Mouse (Mus musculus) MEL (cell line): ENCODE results near the gene Clic4. TPM values are rescaled to one million over a fixed set of nuclear protein-coding genes. Genes with fewer than 3 reads are reported as not detected.

Experiments
- DNase-seq: peaks from one replicate; pipeline ENCODE4 v3.0.0; 2011; ENCODE audit warnings: low read depth, low spot score
- H3K27ac ChIP-seq: 2 replicates; pipeline ENCODE4 v1.5.1; 2012; ENCODE audit warnings: low read depth, mild to moderate bottlenecking, control low read depth, low read length, moderate library complexity; ENCODE audit not compliant: control insufficient read depth
- H3K27me3 ChIP-seq, 2 experiments: fragments of 150-350 bp in 1 of 2; sonication (generic) in 1 of 2; 2 replicates each; pipeline ENCODE4 v1.6.1; 2012; ENCODE audit warnings: low read length in 2 of 2, mild to moderate bottlenecking in 2 of 2, improper control_type of control experiment in 1 of 2, moderate library complexity in 1 of 2; ENCODE audit not compliant: insufficient read depth in 2 of 2, control insufficient read depth in 1 of 2
- H3K36me3 ChIP-seq, 2 experiments: 2 replicates each; pipeline ENCODE4 v1.6.1; 2012 to 2014; ENCODE audit warnings: low read length in 2 of 2, improper control_type of control experiment in 1 of 2, inconsistent platforms in 1 of 2, mild to moderate bottlenecking in 1 of 2; ENCODE audit not compliant: insufficient read depth in 2 of 2, control insufficient read depth in 1 of 2
- H3K4me1 ChIP-seq, 2 experiments: fragments of 150-350 bp in 1 of 2; sonication (generic) in 1 of 2; 2 replicates each; pipeline ENCODE4 v1.6.1; 2012; ENCODE audit warnings: low read length in 2 of 2, improper control_type of control experiment in 1 of 2, mild to moderate bottlenecking in 1 of 2; ENCODE audit not compliant: insufficient read depth in 2 of 2, control insufficient read depth in 1 of 2
- H3K4me3 ChIP-seq, 2 experiments: fragments of 150-350 bp in 1 of 2; sonication (generic) in 1 of 2; 2 replicates each; pipeline ENCODE4 v1.5.1; 2012; ENCODE audit warnings: low read depth in 2 of 2, low read length in 2 of 2, mild to moderate bottlenecking in 2 of 2, moderate library complexity in 2 of 2, control low read depth in 1 of 2, improper control_type of control experiment in 1 of 2; ENCODE audit not compliant: control insufficient read depth in 1 of 2, insufficient read depth in 1 of 2
- H3K79me2 ChIP-seq: 2 replicates; pipeline ENCODE4 v1.6.1; 2012; ENCODE audit warnings: mild to moderate bottlenecking, low read length, moderate library complexity; ENCODE audit not compliant: control insufficient read depth, poor library complexity, insufficient read depth
- H3K9ac ChIP-seq: 2 replicates; pipeline ENCODE4 v1.6.1; 2012; ENCODE audit warnings: low read depth, mild to moderate bottlenecking, control low read depth, low read length, moderate library complexity; ENCODE audit not compliant: control insufficient read depth, poor library complexity, severe bottlenecking
- H3K9me3 ChIP-seq: fragments of 150-350 bp; sonication (generic); replicated peaks from 2 replicates; pipeline ENCODE4 v1.6.1; 2012; ENCODE audit warnings: mild to moderate bottlenecking, low read length, improper control_type of control experiment, moderate library complexity; ENCODE audit not compliant: insufficient read depth
- CHD1 ChIP-seq: IDR thresholded peaks from 2 replicates; pipeline ENCODE4 v1.6.1; 2012; ENCODE audit warnings: low read depth, mild to moderate bottlenecking, inconsistent platforms, low read length, improper control_type of control experiment
- CTCF ChIP-seq, 3 experiments: IDR thresholded peaks in 2 of 3; conservative IDR thresholded peaks in 1 of 3; 2 replicates each; pipeline ENCODE4 v1.5.1; 2011 to 2012; ENCODE audit warnings: low read length in 3 of 3, low read depth in 2 of 3, mild to moderate bottlenecking in 2 of 3, improper control_type of control experiment in 1 of 3, inconsistent platforms in 1 of 3, mixed read lengths in 1 of 3, moderate library complexity in 1 of 3; ENCODE audit not compliant: control insufficient read depth in 1 of 3, insufficient read depth in 1 of 3, poor library complexity in 1 of 3, severe bottlenecking in 1 of 3
- E2F4 ChIP-seq: IDR thresholded peaks from 2 replicates; pipeline ENCODE4 v1.6.1; 2011; ENCODE audit warnings: low read depth, low read length, improper control_type of control experiment, borderline replicate concordance
- ELF1 ChIP-seq: IDR thresholded peaks from 2 replicates; pipeline ENCODE4 v1.6.1; 2014; ENCODE audit warnings: low read depth, mild to moderate bottlenecking, inconsistent platforms, low read length, improper control_type of control experiment, moderate library complexity
- ETS1 ChIP-seq: IDR thresholded peaks from 2 replicates; pipeline ENCODE4 v1.6.1; 2012; ENCODE audit warnings: low read depth, mild to moderate bottlenecking, inconsistent platforms, low read length, improper control_type of control experiment, moderate library complexity
- GABPA ChIP-seq: IDR thresholded peaks from 2 replicates; pipeline ENCODE4 v1.6.1; 2012; ENCODE audit warnings: low read depth, mild to moderate bottlenecking, inconsistent platforms, low read length, improper control_type of control experiment, moderate library complexity
- HCFC1 ChIP-seq: IDR thresholded peaks from 2 replicates; pipeline ENCODE4 v1.6.1; 2012; ENCODE audit warnings: low read depth, mild to moderate bottlenecking, inconsistent platforms, low read length, improper control_type of control experiment, moderate library complexity
- JUND ChIP-seq: IDR thresholded peaks from 2 replicates; pipeline ENCODE4 v1.6.1; 2011; ENCODE audit warnings: low read depth, mild to moderate bottlenecking, improper control_type of control experiment, low read length
- KAT2A ChIP-seq: conservative IDR thresholded peaks from 2 replicates; pipeline ENCODE4 v1.6.1; 2012; ENCODE audit warnings: low read depth, low read length, improper control_type of control experiment, inconsistent platforms
- MAX ChIP-seq: IDR thresholded peaks from 2 replicates; pipeline ENCODE4 v1.6.1; 2011; ENCODE audit warnings: low read length, improper control_type of control experiment
- MEF2A ChIP-seq: IDR thresholded peaks from 2 replicates; pipeline ENCODE4 v1.6.1; 2014; ENCODE audit warnings: low read depth, mild to moderate bottlenecking, inconsistent platforms, low read length, improper control_type of control experiment; ENCODE audit not compliant: poor library complexity, insufficient replicate concordance, severe bottlenecking; ENCODE audit errors: extremely low read depth
- MXI1 ChIP-seq: IDR thresholded peaks from 2 replicates; pipeline ENCODE4 v1.6.1; 2011; ENCODE audit warnings: mild to moderate bottlenecking, low read depth, low read length, improper control_type of control experiment
- MYC ChIP-seq: IDR thresholded peaks from 2 replicates; pipeline ENCODE4 v1.6.1; 2011; ENCODE audit warnings: low read depth, mild to moderate bottlenecking, low read length, improper control_type of control experiment, moderate library complexity
- POLR2AphosphoS2 ChIP-seq: IDR thresholded peaks from 2 replicates; pipeline ENCODE4 v1.6.1; 2011; ENCODE audit warnings: low read length, improper control_type of control experiment
- POLR2AphosphoS5 ChIP-seq: IDR thresholded peaks from 2 replicates; pipeline ENCODE4 v1.6.1; 2012; ENCODE audit warnings: low read depth, borderline replicate concordance, mild to moderate bottlenecking, inconsistent platforms, low read length, moderate library complexity, mixed read lengths
- RCOR1 ChIP-seq: IDR thresholded peaks from 2 replicates; pipeline ENCODE4 v1.6.1; 2012; ENCODE audit warnings: low read depth, mild to moderate bottlenecking, inconsistent platforms, low read length, improper control_type of control experiment
- SIN3A ChIP-seq: IDR thresholded peaks from 2 replicates; pipeline ENCODE4 v1.6.1; 2012; ENCODE audit warnings: low read length, improper control_type of control experiment, inconsistent platforms
- SMC3 ChIP-seq: IDR thresholded peaks from 2 replicates; pipeline ENCODE4 v1.6.1; 2011; ENCODE audit warnings: low read depth, low read length, improper control_type of control experiment
- USF1 ChIP-seq: IDR thresholded peaks from 2 replicates; pipeline ENCODE4 v1.6.1; 2014; ENCODE audit warnings: low read depth, mild to moderate bottlenecking, inconsistent platforms, low read length, improper control_type of control experiment, moderate library complexity
- USF2 ChIP-seq, 2 experiments: IDR thresholded peaks; 2 replicates each; pipeline ENCODE4 v1.6.1; 2011 to 2012; ENCODE audit warnings: improper control_type of control experiment in 2 of 2, low read length in 2 of 2, borderline replicate concordance in 1 of 2, inconsistent platforms in 1 of 2, low read depth in 1 of 2, mild to moderate bottlenecking in 1 of 2; ENCODE audit not compliant: insufficient read depth in 1 of 2
- ZKSCAN1 ChIP-seq: IDR thresholded peaks from 2 replicates; pipeline ENCODE4 v1.6.1; 2012; ENCODE audit warnings: low read depth, mild to moderate bottlenecking, inconsistent platforms, low read length, improper control_type of control experiment, moderate library complexity
- ZMIZ1 ChIP-seq: IDR thresholded peaks from 2 replicates; pipeline ENCODE4 v1.6.1; 2012; ENCODE audit warnings: low read depth, mild to moderate bottlenecking, inconsistent platforms, low read length, improper control_type of control experiment, moderate library complexity
- ZNF384 ChIP-seq: IDR thresholded peaks from 2 replicates; pipeline ENCODE4 v1.6.1; 2012; ENCODE audit warnings: low read depth, mild to moderate bottlenecking, inconsistent platforms, low read length, improper control_type of control experiment
- polyA plus RNA-seq, 2 experiments: library from polyadenylated mRNA; stranded (reverse) in 1 of 2; unstranded in 1 of 2; fragments of >175 nt in 1 of 2; fragments of >200 nt in 1 of 2; gene quantifications; 2 replicates each; pipeline versions ENCODE4 v1.2.1 to v1.2.4; 2012; ENCODE audit warnings: low replicate concordance in 2 of 2, low read depth in 1 of 2; ENCODE audit not compliant: insufficient read length in 2 of 2, insufficient read depth in 1 of 2, missing spikeins in 1 of 2
- total RNA-seq: library from RNA; depleted of rRNA; stranded (reverse); fragments of 300-350 nt; gene quantifications from 2 replicates; pipeline ENCODE4 v1.2.3, GENCODE M21; 2012

Gene Clic4
- total and polyA plus RNA-seq, 3 experiments = 32.9 to 274 (median 83.8) TPM

DNA sequence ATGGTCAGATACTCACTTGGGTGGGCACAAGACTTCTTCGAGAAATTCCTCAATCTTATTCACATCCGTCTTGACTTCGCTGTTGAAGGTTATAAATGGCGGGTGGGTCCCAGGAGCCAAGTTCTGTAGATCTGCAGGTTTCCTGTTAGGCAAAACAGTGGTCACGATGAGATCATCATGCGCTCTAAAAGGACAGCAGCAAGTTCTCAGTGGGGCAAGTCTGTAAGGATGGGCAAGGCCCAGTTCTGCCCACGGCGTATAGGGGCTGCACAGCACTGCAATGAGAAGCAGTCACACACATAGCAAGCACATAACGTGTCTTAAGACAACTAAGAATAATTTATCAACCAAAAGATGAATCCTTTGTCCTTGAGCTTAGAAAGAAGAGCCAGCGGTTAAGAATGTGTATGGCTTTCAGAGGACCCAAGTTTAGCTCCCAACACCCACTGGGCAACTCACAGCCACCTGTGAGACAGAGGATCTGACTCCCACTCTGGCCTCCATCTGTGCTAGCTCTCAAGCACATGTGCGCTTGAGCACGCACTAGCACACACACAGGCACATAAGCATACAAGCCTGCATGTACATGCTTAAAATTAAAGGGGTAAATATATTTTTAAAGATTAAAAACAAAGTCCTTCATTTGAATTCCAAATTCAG is 46.5 kb downstream of the Clic4 start:
- TF ChIP-seq E2F4 (no peak), JUND (no peak), CHD1 (no peak), ZKSCAN1 (no peak)
- no peak for DNase-seq
- Histone ChIP-seq H3K9me3 (no peaks in the 10 kb centered on the region), H3K79me2 (no peaks in the 10 kb centered on the region), H3K4me3 (no peak overlapping the region), H3K27me3 (no peaks in the 10 kb centered on the region), H3K4me1 (no peaks in the 10 kb centered on the region), H3K27ac (no peak overlapping the region), H3K36me3 (peaks cover 0 to 14% of the 10 kb centered on the region in 2 experiments; a peak in 2 of 4 replicates), H3K9ac (no peak overlapping the region)

DNA sequence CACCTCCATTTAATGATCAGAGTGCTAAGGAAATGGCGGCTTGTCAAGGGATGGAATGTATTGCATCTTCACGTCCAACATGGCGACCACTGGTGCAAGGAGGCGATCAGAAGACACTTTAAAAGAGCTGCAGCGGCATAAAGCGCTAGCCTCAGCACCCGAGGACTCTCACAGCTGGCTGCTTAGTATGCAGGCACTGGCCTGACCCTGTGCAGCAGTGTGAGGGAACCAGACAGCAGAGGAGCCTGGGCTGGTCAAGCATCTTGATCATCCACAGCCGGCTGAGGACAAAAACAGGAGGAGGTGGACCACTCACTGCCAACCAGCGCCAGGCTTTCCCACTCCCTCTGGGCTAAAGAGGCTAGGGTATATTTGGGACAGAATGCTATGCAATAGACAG is 48.8 kb downstream of the Clic4 start:
- no peak overlapping the region for H3K9ac ChIP-seq
- no peak for DNase-seq
- peaks cover 0 to 15% of the 10 kb centered on the region in 2 experiments; a peak in 2 of 4 replicates for H3K36me3 ChIP-seq
- no peak overlapping the region for H3K27ac ChIP-seq
- H3K27me3 ChIP-seq = no peaks in the 10 kb centered on the region
- H3K4me3 ChIP-seq = no peak overlapping the region
- TF ChIP-seq MAX (no peak), JUND (no peak), SIN3A (no peak), MEF2A (no peak), ELF1 (no peak)
- no peaks in the 10 kb centered on the region for H3K9me3 ChIP-seq
- H3K79me2 ChIP-seq = no peaks in the 10 kb centered on the region
- H3K4me1 ChIP-seq = no peaks in the 10 kb centered on the region

DNA sequence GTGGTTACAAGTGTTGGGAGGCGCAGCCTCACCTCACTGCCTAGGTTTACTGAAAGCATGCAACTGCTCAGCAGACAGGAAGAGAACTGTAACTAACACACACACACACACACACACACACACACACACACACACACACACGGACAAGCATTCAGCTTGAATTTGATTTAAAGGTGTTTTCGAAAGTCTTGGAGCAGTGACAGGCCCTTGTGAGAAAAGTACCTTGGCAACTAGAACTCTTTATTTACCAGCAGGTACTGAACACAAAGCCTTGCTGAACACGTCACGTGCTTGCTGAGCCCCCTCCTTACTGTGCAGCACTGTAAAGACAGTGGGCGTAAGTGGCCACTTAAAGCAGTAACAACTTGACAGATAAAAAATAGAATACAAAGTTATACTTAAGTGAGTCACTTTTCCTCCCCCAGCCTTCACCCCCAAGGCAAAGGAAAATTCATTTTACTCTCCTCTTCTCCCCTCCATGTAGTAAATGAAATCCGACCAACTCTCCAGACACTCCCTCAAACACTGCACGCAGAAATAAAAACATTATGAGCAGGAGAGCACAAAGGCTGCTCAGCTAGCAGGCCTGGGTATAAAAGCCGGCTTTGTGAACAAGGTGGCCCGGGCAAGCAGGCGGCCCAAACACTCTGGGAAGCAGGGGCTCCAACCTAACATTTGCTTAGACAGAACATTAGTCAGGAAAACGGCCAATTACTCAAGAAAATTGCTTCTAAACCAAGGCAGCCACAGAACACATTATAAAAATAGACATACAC is 50.8 kb downstream of the Clic4 start:
- no peak overlapping the region for H3K4me3 ChIP-seq
- H3K9ac ChIP-seq = no peak overlapping the region
- H3K36me3 ChIP-seq = peaks cover 0 to 20% of the 10 kb centered on the region in 2 experiments; a peak in 2 of 4 replicates
- no peaks in the 10 kb centered on the region for H3K4me1 ChIP-seq
- DNase-seq = no peak
- no peaks in the 10 kb centered on the region for H3K9me3 ChIP-seq
- H3K27ac ChIP-seq = no peak overlapping the region
- no peaks in the 10 kb centered on the region for H3K79me2 ChIP-seq
- no peaks in the 10 kb centered on the region for H3K27me3 ChIP-seq
- no peak for TF ChIP-seq USF1
- no peak for TF ChIP-seq POLR2AphosphoS2
- no peak for TF ChIP-seq HCFC1
- TF ChIP-seq POLR2AphosphoS5 = no peak
- TF ChIP-seq MYC = no peak
- no peak for TF ChIP-seq ZMIZ1
- no peak for TF ChIP-seq ZNF384
- no peak for TF ChIP-seq ZKSCAN1
- TF ChIP-seq ETS1 = no peak
- no peak for TF ChIP-seq USF2 (IDR thresholded peaks at IDR 0.05; ENCODE audit: borderline replicate concordance in 1 of 2, insufficient read depth in 1 of 2, low read depth in 1 of 2, low read length in 2 of 2)
- no peak for TF ChIP-seq MXI1
- TF ChIP-seq ELF1 = no peak
- TF ChIP-seq GABPA = no peak
- no peak for TF ChIP-seq KAT2A
- no peak for TF ChIP-seq CTCF (IDR thresholded peaks at IDR 0.05 in 2 of 3, conservative IDR thresholded peaks at IDR 0.05 in 1 of 3; ENCODE audit: control insufficient read depth in 1 of 3, insufficient read depth in 1 of 3, low read depth in 2 of 3, low read length in 3 of 3, poor library complexity in 1 of 3, severe bottlenecking in 1 of 3)
- no peak for TF ChIP-seq RCOR1
- no peak for TF ChIP-seq SMC3
- TF ChIP-seq SIN3A = no peak
